Mouse (Mus musculus): ENCODE measurements around the gene Glt1d1. TPM values are rescaled to one million over a fixed set of nuclear protein-coding genes. Genes with fewer than 3 reads are reported as not detected.

Glt1d1 gene
- polyA plus RNA-seq, 1 experiment, result 13.8 TPM

GRCm38 (mm10) chr5:127616884-127617635 is 15.0 kb upstream of the Glt1d1 start:
- peak overlapping the region; percentile 63 for H3K4me3 ChIP-seq (replicated peaks; ENCODE audit: insufficient read depth, low read depth, low read length)
- peaks cover 4% of the 10 kb centered on the region for H3K4me1 ChIP-seq (ENCODE audit: control insufficient read depth, insufficient read depth, low read length)
- H3K27ac ChIP-seq (ENCODE audit: insufficient read depth, low read length), result peak overlapping the region; percentile 75
- TF ChIP-seq CTCF (IDR thresholded peaks at IDR 0.05; ENCODE audit: borderline replicate concordance, insufficient read depth, low read depth, low read length) (no peak), POLR2A (IDR thresholded peaks at IDR 0.05; ENCODE audit: borderline replicate concordance, insufficient read depth, low read length) (peak; percentile 84)
- no peaks in the 10 kb centered on the region for H3K27me3 ChIP-seq (ENCODE audit: control insufficient read depth, insufficient read depth, low read length)
- under 1% methylated on average over 91 of the region's 91 CpGs for WGBS
- peak; percentile 98 to 99 for DNase-seq

- DNase-seq, result no peak
- WGBS, result 71% methylated on average over 3 of the region's 3 CpGs
- Histone ChIP-seq H3K27me3 (ENCODE audit: control insufficient read depth, insufficient read depth, low read length) (no peaks in the 10 kb centered on the region), H3K4me3 (replicated peaks; ENCODE audit: insufficient read depth, low read depth, low read length) (no peak overlapping the region), H3K4me1 (ENCODE audit: control insufficient read depth, insufficient read depth, low read length) (no peaks in the 10 kb centered on the region; the same call in none of the 2 replicates), H3K27ac (ENCODE audit: insufficient read depth, low read length) (no peak overlapping the region)
- TF ChIP-seq POLR2A (IDR thresholded peaks at IDR 0.05; ENCODE audit: borderline replicate concordance, insufficient read depth, low read length) (no peak), CTCF (IDR thresholded peaks at IDR 0.05; ENCODE audit: borderline replicate concordance, insufficient read depth, low read depth, low read length) (no peak)
Observed at GRCm38 (mm10) chr5:127618834-127619233, 13.2 kb upstream of the Glt1d1 start.

- no peaks in the 10 kb centered on the region for H3K27me3 ChIP-seq (ENCODE audit: control insufficient read depth, insufficient read depth, low read length)
- no peak overlapping the region for H3K4me3 ChIP-seq (replicated peaks; ENCODE audit: insufficient read depth, low read depth, low read length)
- TF ChIP-seq POLR2A (IDR thresholded peaks at IDR 0.05; ENCODE audit: borderline replicate concordance, insufficient read depth, low read length) (no peak), CTCF (IDR thresholded peaks at IDR 0.05; ENCODE audit: borderline replicate concordance, insufficient read depth, low read depth, low read length) (no peak)
- WGBS, result 75% methylated on average over 8 of the region's 8 CpGs
- no peak overlapping the region for H3K27ac ChIP-seq (ENCODE audit: insufficient read depth, low read length)
- no peaks in the 10 kb centered on the region; the same call in none of the 2 replicates for H3K4me1 ChIP-seq (ENCODE audit: control insufficient read depth, insufficient read depth, low read length)
- no peak for DNase-seq
Observed at GRCm38 (mm10) chr5:127620371-127620770, 11.7 kb upstream of the Glt1d1 start.

- no peaks in the 10 kb centered on the region; the same call in 1 of the 2 replicates for H3K4me1 ChIP-seq (ENCODE audit: control insufficient read depth, insufficient read depth, low read length)
- H3K27me3 ChIP-seq (ENCODE audit: control insufficient read depth, insufficient read depth, low read length), result no peaks in the 10 kb centered on the region
- DNase-seq, result no peak
- H3K27ac ChIP-seq (ENCODE audit: insufficient read depth, low read length), result no peak overlapping the region
- no peak overlapping the region for H3K4me3 ChIP-seq (replicated peaks; ENCODE audit: insufficient read depth, low read depth, low read length)
- TF ChIP-seq POLR2A (IDR thresholded peaks at IDR 0.05; ENCODE audit: borderline replicate concordance, insufficient read depth, low read length) (no peak), CTCF (IDR thresholded peaks at IDR 0.05; ENCODE audit: borderline replicate concordance, insufficient read depth, low read depth, low read length) (no peak)
- 74% methylated on average over 10 of the region's 10 CpGs for WGBS
Observed at GRCm38 (mm10) chr5:127621108-127621507, 11.0 kb upstream of the Glt1d1 start.

GRCm38 (mm10) chr5:127624427-127625213 is 7.4 kb upstream of the Glt1d1 start:
- WGBS, result 84% methylated on average over 10 of the region's 10 CpGs
- no peak for TF ChIP-seq CTCF (IDR thresholded peaks at IDR 0.05; ENCODE audit: borderline replicate concordance, insufficient read depth, low read depth, low read length)
- no peak for TF ChIP-seq POLR2A (IDR thresholded peaks at IDR 0.05; ENCODE audit: borderline replicate concordance, insufficient read depth, low read length)

GRCm38 (mm10) chr5:127627242-127627641 is 4.8 kb upstream of the Glt1d1 start:
- TF ChIP-seq POLR2A (IDR thresholded peaks at IDR 0.05; ENCODE audit: borderline replicate concordance, insufficient read depth, low read length) (no peak), CTCF (IDR thresholded peaks at IDR 0.05; ENCODE audit: borderline replicate concordance, insufficient read depth, low read depth, low read length) (no peak)
- DNase-seq, result no peak
- WGBS, result 89% methylated on average over 12 of the region's 12 CpGs
- Histone ChIP-seq H3K4me1 (ENCODE audit: control insufficient read depth, insufficient read depth, low read length) (no peaks in the 10 kb centered on the region), H3K27me3 (ENCODE audit: control insufficient read depth, insufficient read depth, low read length) (no peaks in the 10 kb centered on the region), H3K27ac (ENCODE audit: insufficient read depth, low read length) (no peak overlapping the region), H3K4me3 (replicated peaks; ENCODE audit: insufficient read depth, low read depth, low read length) (no peak overlapping the region)

More at GRCm38 (mm10) chr5:127624427-127625213, 7.4 kb upstream of the Glt1d1 start:
- Histone ChIP-seq H3K27me3 (ENCODE audit: control insufficient read depth, insufficient read depth, low read length) (no peaks in the 10 kb centered on the region), H3K27ac (ENCODE audit: insufficient read depth, low read length) (no peak overlapping the region), H3K4me3 (replicated peaks; ENCODE audit: insufficient read depth, low read depth, low read length) (no peak overlapping the region), H3K4me1 (ENCODE audit: control insufficient read depth, insufficient read depth, low read length) (no peaks in the 10 kb centered on the region)
- DNase-seq, result no peak

- Histone ChIP-seq H3K4me1 (ENCODE audit: control insufficient read depth, insufficient read depth, low read length) (peaks cover 3% of the 10 kb centered on the region; the same call in 1 of the 2 replicates), H3K4me3 (replicated peaks; ENCODE audit: insufficient read depth, low read depth, low read length) (peak overlapping the region; percentile 64), H3K27me3 (ENCODE audit: control insufficient read depth, insufficient read depth, low read length) (no peaks in the 10 kb centered on the region), H3K27ac (ENCODE audit: insufficient read depth, low read length) (no peak overlapping the region)
- TF ChIP-seq CTCF (IDR thresholded peaks at IDR 0.05; ENCODE audit: borderline replicate concordance, insufficient read depth, low read depth, low read length) (no peak), POLR2A (IDR thresholded peaks at IDR 0.05; ENCODE audit: borderline replicate concordance, insufficient read depth, low read length) (no peak)
- 18% methylated on average over 5 of the region's 5 CpGs for WGBS
- no peak for DNase-seq
Observed at GRCm38 (mm10) chr5:127631671-127632070, 391 bp upstream of the Glt1d1 start.
